Mouse (Mus musculus) ES-E14 (cell line): ENCODE results near the gene Gsc. TPM values are rescaled to one million over a fixed set of nuclear protein-coding genes. Genes with fewer than 3 reads are reported as not detected.

Source experiments
- DNase-seq: peaks from one replicate; pipeline ENCODE4 v3.0.0-alpha.2; 2013; ENCODE audit warnings: low read depth, low spot score
- H3K27ac ChIP-seq: 2 replicates; pipeline ENCODE4 v1.5.1; 2012; ENCODE audit warnings: low read depth, mild to moderate bottlenecking, low read length, moderate library complexity, mixed read lengths; ENCODE audit not compliant: poor library complexity, insufficient read depth, severe bottlenecking
- H3K36me3 ChIP-seq: 2 replicates; pipeline ENCODE4 v1.6.1; 2012; ENCODE audit warnings: mild to moderate bottlenecking, low read length, moderate library complexity, mixed read lengths; ENCODE audit not compliant: control insufficient read depth, poor library complexity, insufficient read depth, severe bottlenecking
- H3K4me1 ChIP-seq, 2 experiments: fragments of 150-350 bp in 1 of 2; sonication (generic) in 1 of 2; 2 replicates each; pipeline ENCODE4 v1.6.1; 2012; ENCODE audit warnings: low read length in 2 of 2, mild to moderate bottlenecking in 1 of 2, mixed read lengths in 1 of 2; ENCODE audit not compliant: control insufficient read depth in 2 of 2, insufficient read depth in 2 of 2, poor library complexity in 1 of 2
- H3K4me3 ChIP-seq, 2 experiments: fragments of 150-350 bp in 1 of 2; sonication (generic) in 1 of 2; 2 replicates each; pipeline ENCODE4 v1.5.1; 2012; ENCODE audit warnings: low read length in 2 of 2, low read depth in 1 of 2, mild to moderate bottlenecking in 1 of 2, mixed read lengths in 1 of 2; ENCODE audit not compliant: insufficient read depth in 1 of 2, poor library complexity in 1 of 2, severe bottlenecking in 1 of 2
- H3K9ac ChIP-seq: 2 replicates; pipeline ENCODE4 v1.6.1; 2012; ENCODE audit warnings: low read depth, mild to moderate bottlenecking, low read length, mixed read lengths; ENCODE audit not compliant: poor library complexity, insufficient read depth, severe bottlenecking
- H3K9me3 ChIP-seq: fragments of 150-350 bp; sonication (generic); 2 replicates; pipeline ENCODE4 v1.6.1; 2012; ENCODE audit warnings: low read depth, mild to moderate bottlenecking, low read length; ENCODE audit not compliant: control insufficient read depth, insufficient read depth
- CHD2 ChIP-seq: IDR thresholded peaks from 2 replicates; pipeline ENCODE4 v1.6.1; 2014; ENCODE audit warnings: mild to moderate bottlenecking, low read depth, low read length, inconsistent platforms
- HCFC1 ChIP-seq: IDR thresholded peaks from 2 replicates; pipeline ENCODE4 v1.6.1; 2012; ENCODE audit warnings: low read length, inconsistent platforms, borderline replicate concordance; ENCODE audit not compliant: insufficient read depth
- MAFK ChIP-seq: IDR thresholded peaks from 2 replicates; pipeline ENCODE4 v1.6.1; 2014; ENCODE audit warnings: mild to moderate bottlenecking, low read depth, low read length, inconsistent platforms; ENCODE audit not compliant: insufficient read depth
- ZC3H11A ChIP-seq: IDR thresholded peaks from 2 replicates; pipeline ENCODE4 v1.6.1; 2012; ENCODE audit warnings: low read depth, mild to moderate bottlenecking, inconsistent platforms, low read length, borderline replicate concordance
- ZNF384 ChIP-seq: IDR thresholded peaks from 2 replicates; pipeline ENCODE4 v1.6.1; 2012; ENCODE audit warnings: low read depth, low read length, inconsistent platforms
- in situ Hi-C, 2 experiments: fragments of 600-800 bp; cut with MboI; formaldehyde crosslinking; loops; one replicate each; pipeline ENCODE4 v1.15.1; 2025; ENCODE audit warnings: low sequenced_read_pairs in 2 of 2, inconsistent platforms in 1 of 2; ENCODE audit not compliant: unreplicated experiment in 2 of 2
- total RNA-seq: library from RNA; depleted of rRNA; stranded (reverse); fragments of 300-350 nt; gene quantifications from 2 replicates; pipeline ENCODE4 v1.2.3, GENCODE M21; 2012

Gsc gene
- total RNA-seq, 1 experiment: 0.54 TPM

DNA sequence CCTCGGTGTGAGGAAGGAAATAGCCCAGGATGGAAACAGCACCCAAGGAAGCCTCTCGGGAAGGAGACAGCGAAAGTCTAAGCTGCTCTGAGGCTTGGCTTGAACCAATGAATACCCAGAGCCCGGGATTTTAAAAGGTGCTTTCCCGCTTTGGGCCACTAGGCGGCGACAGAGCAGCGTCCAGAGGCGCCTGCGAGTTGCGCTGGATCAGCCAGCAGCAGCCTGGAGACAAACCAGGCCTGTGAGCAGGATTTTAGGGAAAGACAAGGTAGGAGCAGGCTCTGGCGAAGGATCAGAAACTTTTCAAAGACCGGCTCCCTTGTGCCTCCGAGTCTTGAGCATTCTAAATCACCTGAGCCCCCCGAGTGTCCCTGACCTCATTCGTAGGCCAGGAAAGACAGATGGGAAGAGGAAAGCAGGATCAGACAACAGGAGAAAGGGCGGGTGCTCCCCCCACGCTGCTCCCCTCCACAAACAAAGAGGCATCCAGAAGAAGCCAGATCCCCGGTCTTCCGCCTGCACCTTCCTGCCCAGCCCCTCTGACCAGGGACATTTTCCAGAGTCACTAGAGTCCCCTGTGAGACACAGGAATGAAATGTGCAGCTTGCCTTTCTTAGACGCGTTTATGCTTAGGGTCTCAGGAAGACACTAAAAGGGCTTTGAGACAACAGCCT is 32.9 kb downstream of the Gsc start:
- TF ChIP-seq ZC3H11A: peak; percentile 93; the same call in 1 of the 2 replicates
- no peak for TF ChIP-seq CHD2
- no peak for TF ChIP-seq ZNF384
- peak overlapping the region; percentile 41; the same call in 1 of the 2 replicates for H3K9ac ChIP-seq
- no peak overlapping the region for H3K27ac ChIP-seq
- DNase-seq: peak; percentile 79
- in situ Hi-C loops: loop anchor here in 1 of 2 experiments (10.0 kb wide), 1 partner anchor 495 kb away; no protein-coding TSS in a partner anchor
- peaks cover 3% of the 10 kb centered on the region; the same call in 1 of the 2 replicates for H3K36me3 ChIP-seq
- no peak overlapping the region for H3K4me3 ChIP-seq
- H3K4me1 ChIP-seq: peaks cover 0 to 4% of the 10 kb centered on the region in 2 experiments; a peak in 1 of 4 replicates
- no peaks in the 10 kb centered on the region for H3K9me3 ChIP-seq

DNA sequence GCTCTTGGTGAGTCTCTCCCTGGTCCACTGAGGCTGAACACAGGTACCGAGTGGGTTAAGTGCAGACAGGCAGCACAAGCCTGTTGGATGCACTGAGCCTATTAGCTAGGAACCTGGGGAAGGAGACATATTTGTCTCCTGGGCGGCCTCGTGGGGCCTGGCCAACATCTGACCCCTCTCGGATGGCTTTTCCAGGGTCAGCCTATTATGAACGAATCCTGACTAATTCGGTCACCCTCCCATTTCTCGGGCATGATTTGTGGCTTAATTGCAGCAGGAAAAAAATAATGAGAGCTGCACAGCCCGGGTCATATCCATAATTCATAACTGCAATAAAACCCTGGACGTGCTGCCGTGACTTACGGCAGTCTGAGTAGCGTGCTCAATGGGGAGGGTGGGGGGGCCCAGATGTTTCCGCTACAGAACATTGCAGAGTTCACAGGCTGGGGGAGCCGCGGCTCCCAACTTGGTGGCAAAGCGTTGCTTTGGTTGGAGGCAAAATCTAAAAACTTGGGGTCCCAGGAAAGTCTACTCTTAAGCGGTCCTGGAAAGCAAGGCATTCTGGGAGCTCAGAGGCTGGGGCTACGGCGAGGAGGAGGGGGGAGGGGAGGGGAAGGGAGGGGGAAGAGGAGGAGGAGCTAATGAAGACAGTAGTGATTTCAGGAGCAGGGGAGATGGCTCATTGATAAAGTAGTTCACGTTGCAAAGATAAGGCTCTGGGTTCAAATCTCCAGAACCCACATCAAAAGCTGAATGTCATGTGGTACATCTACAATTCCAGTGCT is 39.0 kb downstream of the Gsc start:
- peak overlapping the region; percentile 78 for H3K9ac ChIP-seq

DNA sequence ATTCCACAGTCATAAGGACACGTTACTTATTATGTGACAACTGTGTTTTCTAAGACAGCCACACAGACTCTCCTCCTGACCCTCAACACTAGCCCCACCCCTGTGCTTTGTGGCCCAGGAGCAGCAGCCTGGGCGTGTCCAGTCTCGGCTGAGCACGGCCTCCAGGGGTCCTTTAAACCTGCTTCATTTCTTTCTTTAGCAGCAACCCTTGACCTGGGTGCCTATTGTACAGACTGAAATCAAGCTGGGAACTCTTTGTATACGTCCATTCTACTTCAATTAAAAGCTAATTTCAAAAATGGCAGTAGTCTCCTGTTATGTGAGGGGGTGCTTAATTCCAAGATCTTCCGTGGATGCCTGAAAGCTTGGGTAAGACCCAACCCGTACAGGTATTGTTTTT is 39.9 kb downstream of the Gsc start:
- Histone ChIP-seq H3K27ac (peak overlapping the region; percentile 90; the same call in 1 of the 2 replicates), H3K4me3 (peak overlapping the region in 1 of 2 experiments; percentile 49; a peak in 2 of 4 replicates), H3K4me1 (peaks cover 0 to 5% of the 10 kb centered on the region in 2 experiments; a peak in 1 of 4 replicates), H3K9me3 (no peaks in the 10 kb centered on the region), H3K9ac (peak overlapping the region; percentile 10; the same call in 1 of the 2 replicates), H3K36me3 (peaks cover 3% of the 10 kb centered on the region; the same call in 1 of the 2 replicates)
- peak; percentile 76 for DNase-seq
- in situ Hi-C loops: no loop called here
- TF ChIP-seq MAFK (no peak), HCFC1 (no peak), ZNF384 (no peak), ZC3H11A (no peak), CHD2 (no peak)

More for the DNA sequence above, 39.0 kb downstream of the Gsc start:
- Histone ChIP-seq H3K4me1 (peaks cover 0 to 5% of the 10 kb centered on the region in 2 experiments; a peak in 1 of 4 replicates), H3K9me3 (no peaks in the 10 kb centered on the region), H3K36me3 (peaks cover 3% of the 10 kb centered on the region; the same call in 1 of the 2 replicates), H3K4me3 (peak overlapping the region; percentile 48 to 49), H3K27ac (peak overlapping the region; percentile 90)
- in situ Hi-C loops: no loop called here
- no peak for TF ChIP-seq HCFC1
- no peak for TF ChIP-seq CHD2
- TF ChIP-seq ZNF384: no peak
- no peak for TF ChIP-seq MAFK
- no peak for TF ChIP-seq ZC3H11A
- DNase-seq: no peak

DNA sequence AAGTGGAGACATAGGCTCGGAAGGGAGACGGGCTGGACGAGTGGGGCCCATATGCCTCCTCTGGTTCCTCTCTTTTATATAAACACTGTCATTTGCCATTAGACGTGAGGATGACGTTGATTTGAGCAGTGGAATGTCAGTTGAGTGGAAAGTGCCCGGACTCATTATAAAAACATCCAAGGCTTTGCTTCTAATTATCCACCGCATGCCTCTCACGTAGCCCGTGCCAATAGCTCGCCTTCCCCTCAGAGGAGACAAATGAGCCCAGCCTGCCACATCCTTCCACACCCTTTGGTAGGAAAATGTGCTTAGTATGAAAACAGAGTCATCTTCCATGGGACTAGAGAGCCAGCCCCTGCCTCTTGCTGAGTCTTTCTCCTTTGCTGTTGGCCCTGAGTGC is 41.8 kb downstream of the Gsc start:
- no peak for DNase-seq

More for the DNA sequence above, 41.8 kb downstream of the Gsc start:
- H3K4me1 ChIP-seq: peaks cover 0 to 5% of the 10 kb centered on the region in 2 experiments; a peak in 1 of 4 replicates
- no peak overlapping the region for H3K27ac ChIP-seq
- TF ChIP-seq MAFK (no peak), HCFC1 (no peak), ZC3H11A (no peak), CHD2 (no peak), ZNF384 (no peak)
- H3K4me3 ChIP-seq: no peak overlapping the region
- in situ Hi-C loops: no loop called here
- H3K9me3 ChIP-seq: no peaks in the 10 kb centered on the region
- no peak overlapping the region for H3K9ac ChIP-seq
- no peaks in the 10 kb centered on the region for H3K36me3 ChIP-seq
